Mouse (Mus musculus) 3T3-L1 (cell line): ENCODE data around the gene Fgd6.

Experiments
- DNase-seq: peaks from one replicate; pipeline ENCODE4 v3.0.0-alpha.2; 2015; ENCODE audit warnings: low read depth, low spot score

Gene Fgd6

GRCm38 (mm10) chr10:94093534-94093933 lies 57.7 kb downstream of the Fgd6 start:
- no peak for DNase-seq

GRCm38 (mm10) chr10:94095743-94096465 lies 60.1 kb downstream of the Fgd6 start:
- no peak for DNase-seq

GRCm38 (mm10) chr10:94097081-94097845 lies 61.5 kb downstream of the Fgd6 start:
- no peak for DNase-seq

- DNase-seq: no peak
These were observed 62.3 kb downstream of the Fgd6 start for GRCm38 (mm10) chr10:94098100-94098499.

GRCm38 (mm10) chr10:94105498-94105897 lies 69.7 kb downstream of the Fgd6 start:
- DNase-seq: no peak

GRCm38 (mm10) chr10:94107168-94107567 lies 71.4 kb downstream of the Fgd6 start:
- no peak for DNase-seq

GRCm38 (mm10) chr10:94107607-94108006 lies 71.8 kb downstream of the Fgd6 start:
- DNase-seq: no peak

- DNase-seq: no peak
These were observed 73.0 kb downstream of the Fgd6 start for GRCm38 (mm10) chr10:94108791-94109190.

- peak; percentile 11 for DNase-seq
These were observed 75.3 kb downstream of the Fgd6 start for GRCm38 (mm10) chr10:94110834-94111754.

- no peak for DNase-seq
These were observed 76.4 kb downstream of the Fgd6 start for GRCm38 (mm10) chr10:94112207-94112606.

GRCm38 (mm10) chr10:94115893-94116599 lies 80.2 kb downstream of the Fgd6 start:
- peak; percentile 96 for DNase-seq

GRCm38 (mm10) chr10:94116781-94117340 lies 81.1 kb downstream of the Fgd6 start:
- DNase-seq: peak; percentile 94

- peak; percentile 56 for DNase-seq
These were observed 82.1 kb downstream of the Fgd6 start for GRCm38 (mm10) chr10:94117916-94118315.

GRCm38 (mm10) chr10:94118993-94119392 lies 83.2 kb downstream of the Fgd6 start:
- DNase-seq: no peak

GRCm38 (mm10) chr10:94120676-94121075 lies 84.9 kb downstream of the Fgd6 start:
- no peak for DNase-seq

GRCm38 (mm10) chr10:94122595-94122994 lies 86.8 kb downstream of the Fgd6 start:
- DNase-seq: no peak

GRCm38 (mm10) chr10:94123581-94123980 lies 87.8 kb downstream of the Fgd6 start:
- no peak for DNase-seq

GRCm38 (mm10) chr10:94124376-94124775 lies 88.6 kb downstream of the Fgd6 start:
- no peak for DNase-seq

- peak; percentile 17 for DNase-seq
These were observed 93.9 kb downstream of the Fgd6 start for GRCm38 (mm10) chr10:94129680-94130119.

- no peak for DNase-seq
These were observed 97.3 kb downstream of the Fgd6 start for GRCm38 (mm10) chr10:94133081-94133480.

- DNase-seq: no peak
These were observed 97.9 kb downstream of the Fgd6 start for GRCm38 (mm10) chr10:94133674-94134073.
